Mouse (Mus musculus): ENCODE data around the gene Gm17469. TPM values are rescaled to one million over a fixed set of nuclear protein-coding genes. Genes with fewer than 3 reads are reported as not detected.
"Not testable (repeated sequence)": the region's sequence is repeated elsewhere in the genome, so short reads cannot be mapped to it uniquely, and the experiment has no call there.

Gm17469 gene
- not detected in 2 replicates for polyA plus RNA-seq (2012; ENCODE audit: insufficient read depth, insufficient read length, missing spikeins)

DNA sequence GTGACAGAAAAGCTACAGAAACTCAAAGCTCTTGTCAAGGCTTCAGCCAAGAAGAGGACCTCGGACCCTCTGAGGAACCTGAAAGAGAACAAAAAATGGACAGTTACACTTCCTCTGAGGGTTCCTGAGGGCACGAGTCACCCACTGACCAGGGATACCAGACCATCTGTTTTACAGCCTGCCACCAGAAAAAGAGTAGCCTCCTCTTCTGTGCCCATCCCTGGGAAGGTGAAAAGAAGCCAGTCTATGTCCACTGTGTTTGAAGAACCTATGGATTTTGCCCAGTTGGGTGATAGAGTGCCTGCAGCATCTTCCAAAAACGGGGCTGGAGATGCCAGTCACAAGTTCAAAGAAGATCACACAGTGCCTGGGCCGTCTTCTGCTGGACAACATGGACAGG lies at the start of gene Gm17469:
TSS of gene Gm17469 (plus strand) at position 301 of the 400 bp plus-strand sequence.
- H3K27ac ChIP-seq (replicated peaks; ENCODE audit: low read depth, low read length); H3K4me1 ChIP-seq (ENCODE audit: control insufficient read depth, insufficient read depth, insufficient read length, low read length); H3K4me3 ChIP-seq (ENCODE audit: insufficient read depth, low read depth, low read length): not testable (repeated sequence)

Other genes with a start within 250 kb of the Gm17469 start
- not detected in 2 replicates for gene Gm17584, start 129.3 kb upstream of the Gm17469 start, polyA plus RNA-seq (2012; ENCODE audit: insufficient read depth, insufficient read length, missing spikeins)